Mouse (Mus musculus) CD8-positive naive resting alpha-beta T cell, adult 57 days (primary cell): Measurements from ENCODE around the gene Sox8. TPM values are rescaled to one million over a fixed set of nuclear protein-coding genes. Genes with fewer than 3 reads are reported as not detected.

ENCODE experiments used
- total RNA-seq: library from RNA; stranded (reverse); gene quantifications from one replicate; pipeline ENCODE4 v1.2.4, GENCODE M21; 2023

The Sox8 gene
- 0.43 TPM for total RNA-seq

GRCm38 (mm10) chr17:25570648-25571452 is at the start of gene Sox8:
TSS of gene Sox8 (minus strand) at chr17:25570686.

GRCm38 (mm10) chr17:25578920-25579319 is 8.4 kb upstream of the Sox8 start, which contains the start of gene Lmf1:
TSS of gene Lmf1 (plus strand) at chr17:25579085.

Other genes with a start within 250 kb of the Sox8 start
- not detected for gene Tpsab1, start 225.1 kb downstream of the Sox8 start, total RNA-seq
- not detected for gene Tpsb2, start 204.4 kb downstream of the Sox8 start, total RNA-seq
- gene Tpsg1, start 201.4 kb downstream of the Sox8 start, total RNA-seq = not detected
- 0.83 TPM for gene Cacna1h, start 136.9 kb downstream of the Sox8 start, total RNA-seq
- not detected for gene Tekt4, start 116.1 kb downstream of the Sox8 start, total RNA-seq
- gene Sstr5, start 73.4 kb downstream of the Sox8 start, total RNA-seq = not detected
- gene Lmf1, start 8.4 kb upstream of the Sox8 start, total RNA-seq = 33.3 TPM
- not detected for gene Gng13, start 146.5 kb upstream of the Sox8 start, total RNA-seq
- gene Chtf18, start 156.7 kb upstream of the Sox8 start, total RNA-seq = 10.9 TPM
- 4.2 TPM for gene Rpusd1, start 157.0 kb upstream of the Sox8 start, total RNA-seq
- gene Mslnl, start 165.4 kb upstream of the Sox8 start, total RNA-seq = not detected
- not detected for gene Msln, start 183.7 kb upstream of the Sox8 start, total RNA-seq
- 26.5 TPM for gene Narfl, start 203.1 kb upstream of the Sox8 start, total RNA-seq
- 21.2 TPM for gene Haghl, start 215.0 kb upstream of the Sox8 start, total RNA-seq
- gene Ccdc78, start 215.9 kb upstream of the Sox8 start, total RNA-seq = not detected
- 44.7 TPM for gene Fam173a, start 222.2 kb upstream of the Sox8 start, total RNA-seq
- gene AC134908.4, start 225.0 kb upstream of the Sox8 start, total RNA-seq = not detected
- gene Metrn, start 226.4 kb upstream of the Sox8 start, total RNA-seq = 22.7 TPM
- not detected for gene Fbxl16, start 238.4 kb upstream of the Sox8 start, total RNA-seq